Mouse (Mus musculus) cortical plate, adult 2 months (tissue): ENCODE data around the gene Neu1. TPM values are rescaled to one million over a fixed set of nuclear protein-coding genes. Genes with fewer than 3 reads are reported as not detected.
A peak's percentile ranks its signal among the peaks of the same experiment; 100 is the strongest.

Experiments used
- H3K27ac ChIP-seq: fragments of 200-500 bp; 2 replicates; pipeline ENCODE4 v1.5.1; 2012; ENCODE audit warnings: low read length, control low read depth, inconsistent platforms; ENCODE audit not compliant: insufficient read depth
- H3K4me1 ChIP-seq: fragments of 200-500 bp; 2 replicates; pipeline ENCODE4 v1.6.1; 2011; ENCODE audit warnings: low read length; ENCODE audit not compliant: control insufficient read depth, insufficient read depth
- H3K4me3 ChIP-seq: fragments of 200-500 bp; 2 replicates; pipeline ENCODE4 v1.5.1; 2011; ENCODE audit warnings: mild to moderate bottlenecking, low read length, control low read depth; ENCODE audit not compliant: insufficient read depth
- CTCF ChIP-seq: fragments of 200-500 bp; IDR thresholded peaks from 2 replicates; pipeline ENCODE4 v1.5.1; 2011; ENCODE audit warnings: mild to moderate bottlenecking, control low read depth, low read length; ENCODE audit not compliant: insufficient read depth; ENCODE audit errors: extremely low read depth
- POLR2A ChIP-seq: fragments of 200-500 bp; IDR thresholded peaks from 2 replicates; pipeline ENCODE4 v1.6.1; 2011; ENCODE audit warnings: mild to moderate bottlenecking, low read length, control low read depth; ENCODE audit not compliant: insufficient read depth; ENCODE audit errors: extremely low read depth
- polyA plus RNA-seq: library from polyadenylated mRNA; depleted of rRNA; stranded (reverse); fragments of >200 nt; gene quantifications from 2 replicates; pipeline ENCODE4 v1.2.3, GENCODE M21; 2012; rRNA removed

Gene Neu1
- polyA plus RNA-seq: 49.4 and 50.5 TPM in 2 replicates

DNA sequence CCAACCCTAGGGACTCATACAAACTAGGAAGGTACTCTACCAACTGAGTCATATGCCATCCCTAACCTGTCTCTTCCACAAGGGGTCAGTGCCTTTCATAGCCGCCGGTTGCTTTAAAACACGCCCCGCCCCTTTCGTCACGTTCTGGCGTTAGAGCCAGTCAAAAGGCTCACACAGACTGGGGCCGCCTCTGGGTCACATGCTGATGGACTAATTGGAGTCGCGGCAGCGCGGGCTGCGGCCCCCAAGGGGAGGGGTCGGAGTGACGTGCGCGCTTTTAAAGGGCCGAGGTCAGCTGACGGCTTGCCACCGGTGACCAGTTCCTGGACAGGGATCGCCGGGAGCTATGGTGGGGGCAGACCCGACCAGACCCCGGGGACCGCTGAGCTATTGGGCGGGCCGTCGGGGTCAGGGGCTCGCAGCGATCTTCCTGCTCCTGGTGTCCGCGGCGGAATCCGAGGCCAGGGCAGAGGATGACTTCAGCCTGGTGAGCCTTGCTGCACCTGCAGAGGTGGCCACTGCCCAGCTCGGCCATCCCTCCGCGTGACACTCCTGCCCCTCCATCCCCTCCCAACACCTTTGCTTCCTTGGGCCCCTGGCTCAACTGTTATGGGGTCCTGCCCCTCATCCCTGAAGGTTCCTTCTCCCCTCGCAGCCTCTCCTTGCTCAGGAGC, at the start of gene Neu1:
TSS of gene Neu1 (plus strand) at position 193 of the 674 bp plus-strand sequence.
- H3K4me3 ChIP-seq: peak within 1 kb of the TSS; percentile 91
- TF ChIP-seq POLR2A (peak; percentile 69; the same call in 1 of the 2 replicates), CTCF (peak; percentile 48)
- peaks cover 2% of the 10 kb centered on the region for H3K4me1 ChIP-seq
- H3K27ac ChIP-seq: peak within 1 kb of the TSS; percentile 81

DNA sequence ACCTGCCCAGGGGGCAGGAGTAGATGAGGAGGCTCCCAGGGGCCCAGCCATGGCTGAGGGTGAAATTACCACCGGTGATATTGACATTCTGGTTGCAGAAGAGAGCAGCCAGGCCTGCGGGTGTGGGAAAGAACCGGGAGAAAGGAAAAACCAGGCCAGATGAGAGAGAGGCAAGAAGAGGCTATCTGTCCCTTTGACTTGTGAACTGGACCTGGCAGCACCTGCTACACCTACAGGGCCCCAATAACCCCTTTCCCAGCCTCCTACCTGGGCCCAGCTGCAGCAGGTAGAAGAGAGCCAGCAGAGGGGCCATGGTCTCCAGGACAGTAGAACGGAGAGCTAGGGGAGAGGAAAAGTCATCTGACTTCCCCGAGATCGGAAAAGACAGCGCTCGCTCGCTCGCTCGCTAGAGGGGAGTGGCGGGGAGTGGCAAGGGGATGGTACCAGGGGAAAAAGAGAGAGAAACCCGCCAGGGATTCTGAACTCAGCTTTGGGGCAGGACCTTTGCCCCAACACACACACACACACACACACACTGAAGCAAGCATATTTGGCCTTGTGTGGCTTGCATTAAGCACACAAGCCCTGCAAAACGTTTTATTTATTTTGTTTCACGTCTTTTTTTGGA, 49.3 kb upstream of the Neu1 start, which contains the start of gene Gm20547:
TSS of gene Gm20547 (minus strand) at position 360 of the 628 bp plus-strand sequence.
- TF ChIP-seq POLR2A (no peak), CTCF (no peak)
- no peak within 1 kb of the TSS for H3K27ac ChIP-seq
- H3K4me1 ChIP-seq: no peaks in the 10 kb centered on the region
- no peak within 1 kb of the TSS for H3K4me3 ChIP-seq

DNA sequence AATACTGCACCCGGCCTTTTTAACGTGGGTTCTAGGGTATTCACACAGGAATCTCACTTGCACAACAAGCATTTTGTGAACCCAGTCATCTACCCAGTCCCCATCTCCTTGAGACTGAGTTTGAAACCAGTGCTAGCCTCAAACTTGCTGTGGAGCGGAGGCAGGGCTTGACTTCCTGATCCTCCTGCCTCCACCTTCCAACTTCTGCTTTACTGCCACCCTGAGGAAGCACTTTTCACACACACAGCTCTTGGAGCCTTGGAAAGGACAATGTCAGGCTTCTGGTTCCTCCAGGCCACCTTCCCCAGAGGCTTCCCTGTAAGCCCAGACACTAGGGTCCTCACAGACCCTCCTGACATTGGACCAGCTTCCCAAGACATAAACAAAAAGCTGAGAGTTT, 47.7 kb upstream of the Neu1 start:
- TF ChIP-seq POLR2A (no peak), CTCF (no peak)
- H3K4me1 ChIP-seq: no peaks in the 10 kb centered on the region
- H3K27ac ChIP-seq: no peak overlapping the region
- no peak overlapping the region for H3K4me3 ChIP-seq

DNA sequence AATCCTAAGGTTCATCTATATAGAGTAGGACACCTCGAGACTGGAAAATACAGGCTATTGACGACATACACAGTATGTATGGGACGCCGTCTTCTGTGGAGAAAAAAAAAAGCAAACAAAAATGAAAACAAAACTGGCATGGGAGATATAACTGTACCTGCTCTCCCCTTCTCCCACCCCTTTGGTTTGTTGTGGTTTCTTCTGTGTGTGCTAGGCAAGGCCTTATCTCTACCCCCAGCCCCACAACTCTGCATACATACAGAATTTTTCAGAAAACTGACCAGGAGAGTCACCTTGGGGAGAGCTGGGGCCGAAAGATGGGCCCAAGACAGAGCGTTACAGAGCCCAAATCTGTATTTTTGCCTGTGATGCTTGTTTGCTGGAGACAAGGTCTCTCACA, 46.3 kb upstream of the Neu1 start:
- TF ChIP-seq CTCF: no peak
- no peak for TF ChIP-seq POLR2A
- no peaks in the 10 kb centered on the region for H3K4me1 ChIP-seq
- H3K27ac ChIP-seq: no peak overlapping the region
- H3K4me3 ChIP-seq: no peak overlapping the region

DNA sequence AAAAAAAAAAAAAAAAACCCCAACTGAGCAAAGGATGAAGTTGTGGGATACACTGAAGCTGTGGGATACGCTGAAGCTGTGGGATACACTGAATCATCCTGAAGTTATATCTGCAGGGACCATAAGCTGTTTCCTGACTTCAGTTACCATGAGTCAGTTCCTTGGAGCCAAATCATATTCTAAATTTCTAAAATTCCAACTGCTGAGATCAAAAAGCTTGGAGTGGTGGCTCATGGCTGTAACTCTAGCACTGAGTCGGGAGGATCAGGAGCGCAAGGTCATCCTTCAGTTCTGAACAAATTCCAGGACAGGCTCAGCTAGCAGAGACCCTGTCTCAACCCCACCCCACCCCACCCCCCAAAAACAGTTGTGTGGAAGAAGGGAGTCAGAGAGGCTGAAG, 45.4 kb upstream of the Neu1 start:
- TF ChIP-seq CTCF: no peak
- TF ChIP-seq POLR2A: no peak
- no peak overlapping the region for H3K4me3 ChIP-seq
- H3K27ac ChIP-seq: no peak overlapping the region
- no peaks in the 10 kb centered on the region for H3K4me1 ChIP-seq

DNA sequence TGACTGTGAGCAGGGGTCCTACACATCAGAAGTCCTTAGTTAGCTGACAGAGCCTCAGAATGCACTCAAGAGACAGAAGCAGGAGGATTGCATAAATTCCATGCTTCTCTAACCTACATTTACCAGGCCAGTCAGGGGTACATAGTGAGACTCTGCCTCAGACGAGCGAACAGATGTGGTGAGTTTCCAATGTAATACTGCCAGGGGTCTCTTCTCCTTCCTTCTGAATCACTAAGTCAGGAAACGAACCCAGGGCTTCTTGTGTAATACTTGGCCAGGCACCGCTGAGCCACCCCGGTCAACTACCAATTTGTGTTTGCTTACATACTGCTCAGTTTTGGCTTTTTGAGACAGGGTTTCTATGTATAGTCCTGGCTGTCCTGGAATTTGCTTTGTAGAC, 43.1 kb upstream of the Neu1 start:
- TF ChIP-seq CTCF: no peak
- no peak for TF ChIP-seq POLR2A
- H3K27ac ChIP-seq: no peak overlapping the region
- H3K4me1 ChIP-seq: no peaks in the 10 kb centered on the region
- no peak overlapping the region for H3K4me3 ChIP-seq

DNA sequence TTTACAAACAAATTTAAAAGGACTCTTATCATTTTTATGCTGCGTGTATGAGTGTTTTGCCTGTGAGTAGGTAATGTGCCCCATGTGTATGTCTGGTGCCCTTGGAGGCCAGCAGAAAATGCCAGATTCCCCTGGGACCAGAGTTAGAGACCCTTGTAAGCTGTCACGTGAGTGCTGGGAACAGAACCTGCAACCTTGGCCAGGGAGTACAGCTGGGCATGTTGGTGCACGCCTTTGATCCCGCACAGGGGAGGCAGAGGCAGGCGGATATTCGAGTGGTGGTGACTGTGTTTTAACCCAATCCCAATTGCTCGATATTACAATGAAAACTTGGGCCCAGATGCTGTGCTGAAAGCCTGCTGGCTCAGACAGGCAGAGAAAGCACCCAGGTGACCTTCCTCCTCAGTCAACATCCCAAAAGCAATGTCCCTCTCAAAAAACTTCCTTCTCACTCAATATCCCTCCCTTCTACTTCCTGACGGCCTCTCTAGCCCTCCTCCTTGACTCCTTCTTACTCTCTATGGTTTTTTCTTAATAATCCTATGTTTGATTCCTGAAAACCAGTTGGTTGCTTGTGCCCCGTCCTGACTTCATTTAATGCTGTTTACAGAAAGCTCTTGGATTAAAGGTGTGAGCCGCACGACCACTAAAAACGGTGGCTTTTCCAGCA, 40.8 kb upstream of the Neu1 start:
- Histone ChIP-seq H3K27ac (no peak overlapping the region), H3K4me1 (0 out of 2 replicates have a peak, but pooled peaks cover under 1% of the 10 kb centered on the region), H3K4me3 (no peak overlapping the region)
- TF ChIP-seq POLR2A (no peak), CTCF (no peak)

DNA sequence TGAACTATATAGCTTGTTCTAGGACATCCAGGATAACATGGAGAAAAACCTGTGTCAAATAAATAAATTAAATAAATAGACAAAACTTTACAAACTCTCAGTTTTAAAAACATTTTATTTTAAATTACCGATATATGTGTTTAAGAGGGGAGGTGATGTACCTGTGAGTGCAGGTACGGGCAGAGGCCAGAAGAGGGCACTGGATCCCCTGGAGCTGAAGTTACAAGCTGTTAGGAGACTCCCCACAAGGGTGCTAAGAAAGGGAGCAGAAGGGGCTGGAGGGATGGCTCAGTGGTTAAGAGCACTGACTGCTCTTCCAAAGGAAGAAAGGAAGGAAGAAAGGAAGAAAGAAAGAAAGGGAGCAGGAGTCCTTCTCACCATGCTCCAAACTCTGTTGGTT, 39.7 kb upstream of the Neu1 start:
- Histone ChIP-seq H3K27ac (no peak overlapping the region), H3K4me1 (0 out of 2 replicates have a peak, but pooled peaks cover 2% of the 10 kb centered on the region), H3K4me3 (no peak overlapping the region)
- no peak for TF ChIP-seq POLR2A
- TF ChIP-seq CTCF: no peak

DNA sequence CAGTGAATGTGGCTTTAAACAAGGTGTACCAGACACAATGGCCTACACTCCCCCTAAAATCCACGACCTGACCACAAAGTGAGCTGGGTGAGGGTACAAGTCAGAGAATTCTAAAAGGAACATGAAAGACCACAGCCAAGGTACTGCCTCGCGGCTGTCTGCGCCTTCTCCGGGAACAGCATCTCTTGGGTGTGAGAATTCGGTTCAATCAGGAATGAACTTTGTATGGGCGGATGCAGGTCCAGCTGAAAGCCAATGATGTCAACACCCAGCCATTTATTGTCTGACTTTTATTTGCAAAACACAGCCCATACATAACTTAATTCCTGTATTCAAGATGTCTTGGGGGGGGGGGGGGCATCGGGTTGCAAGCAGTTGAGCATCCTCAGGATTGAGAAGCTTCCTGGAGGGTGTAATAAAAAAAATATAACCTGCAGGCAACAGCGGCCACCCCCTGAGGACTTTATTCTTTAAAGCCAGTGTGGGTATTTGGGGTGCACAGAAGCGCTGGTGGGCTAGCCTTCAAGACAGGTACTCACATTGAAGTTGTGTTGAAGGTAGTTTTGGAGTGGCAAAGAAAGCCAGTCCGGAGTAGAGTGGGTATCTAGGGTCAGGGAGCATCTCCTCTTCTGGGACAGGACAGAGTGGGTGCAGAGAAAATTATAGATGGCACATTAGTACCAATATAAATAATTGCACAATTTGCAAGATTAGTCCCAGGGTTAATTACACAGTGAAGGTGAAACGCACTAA, 37.8 kb upstream of the Neu1 start:
- Histone ChIP-seq H3K27ac (peak overlapping the region; percentile 66; the same call in 1 of the 2 replicates), H3K4me3 (peak overlapping the region; percentile 42; the same call in 1 of the 2 replicates), H3K4me1 (peaks cover 3% of the 10 kb centered on the region; the same call in 1 of the 2 replicates)
- TF ChIP-seq POLR2A (no peak), CTCF (no peak)
